Mouse (Mus musculus): ENCODE data around the gene Dhx32. TPM values are rescaled to one million over a fixed set of nuclear protein-coding genes. Genes with fewer than 3 reads are reported as not detected.

Dhx32 gene
- total RNA-seq, 2 experiments from 2014 or later = 4.8 to 24.2 TPM

GRCm38 (mm10) chr7:133678716-133679115, 103.8 kb downstream of the Dhx32 start:
- no peak for ATAC-seq (replicated peaks; ENCODE audit: low FRiP score, poor library complexity, severe bottlenecking)

- ATAC-seq (replicated peaks; ENCODE audit: low FRiP score, poor library complexity, severe bottlenecking) = no peak
Measured at GRCm38 (mm10) chr7:133676002-133676401, 106.5 kb downstream of the Dhx32 start.

Other genes with a start within 250 kb of the Dhx32 start
- not detected in 2 replicates for gene Tex36, start 180.6 kb downstream of the Dhx32 start, total RNA-seq (2015; ENCODE audit: low replicate concordance)
- gene Tex36, start 180.6 kb downstream of the Dhx32 start, total RNA-seq (2017; ENCODE audit: low replicate concordance) = not detected in 2 replicates
- 8.1 and 18.0 TPM in 2 replicates for gene Edrf1, start 145.2 kb downstream of the Dhx32 start, total RNA-seq (2015; ENCODE audit: low replicate concordance)
- 14.1 and 23.1 TPM in 2 replicates for gene Edrf1, start 145.2 kb downstream of the Dhx32 start, total RNA-seq (2017; ENCODE audit: low replicate concordance)
- gene Mmp21, start 102.7 kb downstream of the Dhx32 start, total RNA-seq (2015; ENCODE audit: low replicate concordance) = 0.38 and 1.0 TPM in 2 replicates
- gene Mmp21, start 102.7 kb downstream of the Dhx32 start, total RNA-seq (2017; ENCODE audit: low replicate concordance) = 2.1 and 3.8 TPM in 2 replicates
- 20.7 and 26.1 TPM in 2 replicates for gene Bccip, start 73.4 kb downstream of the Dhx32 start, total RNA-seq (2015; ENCODE audit: low replicate concordance)
- gene Bccip, start 73.4 kb downstream of the Dhx32 start, total RNA-seq (2017; ENCODE audit: low replicate concordance) = 21.2 and 30.1 TPM in 2 replicates
- gene Uros, start 72.7 kb downstream of the Dhx32 start, total RNA-seq (2015; ENCODE audit: low replicate concordance) = 195 and 213 TPM in 2 replicates
- 278 and 315 TPM in 2 replicates for gene Uros, start 72.7 kb downstream of the Dhx32 start, total RNA-seq (2017; ENCODE audit: low replicate concordance)
- gene Fank1, start 5.9 kb downstream of the Dhx32 start, total RNA-seq (2015; ENCODE audit: low replicate concordance) = not detected in 2 replicates
- gene Fank1, start 5.9 kb downstream of the Dhx32 start, total RNA-seq (2017; ENCODE audit: low replicate concordance) = not detected in 2 replicates